Mouse (Mus musculus): Measurements from ENCODE around the gene Lhfpl5. TPM values are rescaled to one million over a fixed set of nuclear protein-coding genes. Genes with fewer than 3 reads are reported as not detected.

Lhfpl5 gene
- 0.46 and 0.89 TPM in 2 replicates for polyA plus RNA-seq (2016; fragmentation: Nextera tagmentation; extraction: Ambion mirVana)

DNA sequence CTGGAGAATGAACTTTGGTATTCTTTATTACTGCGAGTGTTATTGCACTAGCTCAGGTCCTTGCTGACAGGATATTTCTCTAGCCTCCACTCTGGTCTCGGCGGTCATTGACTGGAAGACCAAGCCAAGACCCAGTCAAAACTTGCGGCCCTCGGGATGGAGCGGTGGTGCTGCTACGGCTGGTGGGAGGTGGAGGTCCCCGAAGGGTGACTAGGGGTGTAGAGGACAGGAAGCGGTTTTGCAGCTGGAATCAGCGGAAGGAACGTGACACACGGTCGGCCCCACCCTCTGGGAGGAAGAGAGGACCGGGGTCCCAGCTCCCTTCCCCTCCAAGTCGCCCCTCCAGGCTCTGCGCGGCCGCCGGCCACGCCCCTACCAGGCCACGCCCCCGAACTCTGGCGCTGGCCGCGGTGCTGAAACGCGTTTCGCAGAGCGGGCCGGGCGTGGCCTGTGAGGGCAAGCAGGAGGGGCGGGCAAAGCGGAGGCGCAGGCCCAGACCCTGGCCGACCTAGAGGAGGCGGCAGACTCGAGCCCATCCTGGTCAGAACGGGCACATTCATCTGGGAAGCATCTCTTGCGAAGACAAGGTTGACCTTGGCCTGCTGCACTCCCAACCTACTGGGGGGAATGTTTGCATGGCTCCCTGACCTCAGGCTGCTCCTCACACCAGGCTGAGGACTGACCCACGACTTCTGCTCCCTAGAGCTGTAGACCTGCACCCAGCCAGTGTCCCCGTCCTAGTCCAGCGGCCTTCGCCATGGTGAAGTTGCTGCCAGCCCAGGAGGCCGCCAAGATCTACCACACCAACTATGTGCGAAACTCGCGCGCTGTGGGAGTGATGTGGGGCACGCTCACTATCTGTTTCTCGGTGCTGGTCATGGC, at the start of gene Lhfpl5:
Gene Lhfpl5 (plus strand): TSS at position 398 of the 882 bp plus-strand sequence.
- ATAC-seq (ENCODE audit: insufficient number of reproducible peaks, insufficient read depth, low FRiP score, low TSS enrichment, low read depth) = peak; percentile 74
- peaks cover 20% of the 10 kb centered on the region for H3K27me3 ChIP-seq
- 18% methylated on average over 48 of the region's 50 CpGs for WGBS
- no peak within 1 kb of the TSS for H3K9ac ChIP-seq (replicated peaks)
- H3K9me3 ChIP-seq = no peaks in the 10 kb centered on the region
- H3K36me3 ChIP-seq = no peaks in the 10 kb centered on the region
- H3K4me2 ChIP-seq = peak within 1 kb of the TSS; percentile 52
- H3K4me1 ChIP-seq (replicated peaks) = peaks cover 5% of the 10 kb centered on the region; the same call in 1 of the 2 replicates
- no peak within 1 kb of the TSS for H3K27ac ChIP-seq
- peak within 1 kb of the TSS; percentile 23 for H3K4me3 ChIP-seq (replicated peaks)

- H3K4me1 ChIP-seq (replicated peaks) = peaks cover 23% of the 10 kb centered on the region
- H3K9ac ChIP-seq (replicated peaks) = 0 out of 2 replicates have a peak overlapping the region, but pooled peaks have one; percentile 34
- H3K27me3 ChIP-seq = 0 out of 2 replicates have a peak, but pooled peaks cover 6% of the 10 kb centered on the region
- no peaks in the 10 kb centered on the region for H3K9me3 ChIP-seq
- no peak overlapping the region for H3K4me3 ChIP-seq (replicated peaks)
- no peak overlapping the region for H3K27ac ChIP-seq
- no peak for ATAC-seq (ENCODE audit: insufficient number of reproducible peaks, insufficient read depth, low FRiP score, low TSS enrichment, low read depth)
- peak overlapping the region; percentile 41 for H3K4me2 ChIP-seq
- no peaks in the 10 kb centered on the region for H3K36me3 ChIP-seq
- WGBS = 51% methylated on average over 12 of the region's 12 CpGs
Measured at GRCm38 (mm10) chr17:28527184-28528042, 48.0 kb upstream of the Lhfpl5 start.

GRCm38 (mm10) chr17:28528043-28528351, 47.4 kb upstream of the Lhfpl5 start:
- H3K4me3 ChIP-seq (replicated peaks) = no peak overlapping the region
- peaks cover 23% of the 10 kb centered on the region for H3K4me1 ChIP-seq (replicated peaks)
- H3K27ac ChIP-seq = no peak overlapping the region
- no peaks in the 10 kb centered on the region for H3K9me3 ChIP-seq
- peak overlapping the region; percentile 34; the same call in 1 of the 2 replicates for H3K9ac ChIP-seq (replicated peaks)
- 0 out of 2 replicates have a peak, but pooled peaks cover 6% of the 10 kb centered on the region for H3K27me3 ChIP-seq
- ATAC-seq (ENCODE audit: insufficient number of reproducible peaks, insufficient read depth, low FRiP score, low TSS enrichment, low read depth) = no peak
- 4% methylated on average over 6 of the region's 6 CpGs for WGBS
- H3K4me2 ChIP-seq = peak overlapping the region; percentile 41
- H3K36me3 ChIP-seq = no peaks in the 10 kb centered on the region

- Histone ChIP-seq H3K4me1 (replicated peaks) (peaks cover 17% of the 10 kb centered on the region), H3K9me3 (no peaks in the 10 kb centered on the region), H3K4me3 (replicated peaks) (no peak overlapping the region), H3K27me3 (0 out of 2 replicates have a peak, but pooled peaks cover 6% of the 10 kb centered on the region), H3K9ac (replicated peaks) (no peak overlapping the region; the same call in 1 of the 2 replicates), H3K4me2 (no peak overlapping the region), H3K36me3 (no peaks in the 10 kb centered on the region), H3K27ac (no peak overlapping the region)
- no peak for ATAC-seq (ENCODE audit: insufficient number of reproducible peaks, insufficient read depth, low FRiP score, low TSS enrichment, low read depth)
- WGBS = 72% methylated on average over 4 of the region's 4 CpGs
Measured at GRCm38 (mm10) chr17:28529116-28529515, 46.3 kb upstream of the Lhfpl5 start.

DNA sequence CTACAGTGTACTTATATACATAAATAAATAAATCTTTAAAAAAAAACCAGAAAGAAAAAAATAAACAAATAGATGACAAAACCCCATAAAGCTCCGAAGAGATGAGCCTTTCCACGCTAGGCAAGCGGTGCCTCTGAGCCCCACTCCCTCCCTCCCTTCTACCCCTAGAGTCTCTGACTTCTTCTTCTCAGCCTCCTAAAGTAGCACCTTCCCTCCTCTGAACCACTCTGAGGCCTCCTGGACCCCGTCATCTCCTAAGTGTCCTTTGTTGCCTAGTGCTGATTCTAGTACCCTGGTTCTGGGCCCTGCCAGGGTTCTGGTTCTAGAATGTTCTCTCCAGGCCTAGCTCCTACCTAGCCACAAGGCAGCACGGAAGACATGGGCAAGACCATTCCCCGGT, 44.9 kb upstream of the Lhfpl5 start, which contains the start of gene Armc12:
Gene Armc12 (plus strand): TSS at position 301 of the 400 bp plus-strand sequence.
- WGBS = 90% methylated on average over 6 of the region's 6 CpGs
- Histone ChIP-seq H3K27ac (no peak within 1 kb of the TSS), H3K36me3 (no peaks in the 10 kb centered on the region), H3K9ac (replicated peaks) (no peak within 1 kb of the TSS), H3K4me3 (replicated peaks) (no peak within 1 kb of the TSS), H3K9me3 (no peaks in the 10 kb centered on the region), H3K4me1 (replicated peaks) (peaks cover 15% of the 10 kb centered on the region), H3K27me3 (0 out of 2 replicates have a peak, but pooled peaks cover 6% of the 10 kb centered on the region), H3K4me2 (peak within 1 kb of the TSS; percentile 32; the same call in 1 of the 2 replicates)
- ATAC-seq (ENCODE audit: insufficient number of reproducible peaks, insufficient read depth, low FRiP score, low TSS enrichment, low read depth) = no peak

- H3K9ac ChIP-seq (replicated peaks) = peak overlapping the region; percentile 18; the same call in 1 of the 2 replicates
- H3K9me3 ChIP-seq = no peaks in the 10 kb centered on the region
- H3K4me2 ChIP-seq = peak overlapping the region; percentile 32; the same call in 1 of the 2 replicates
- no peak overlapping the region for H3K27ac ChIP-seq
- no peak overlapping the region for H3K4me3 ChIP-seq (replicated peaks)
- no peaks in the 10 kb centered on the region for H3K36me3 ChIP-seq
- no peak for ATAC-seq (ENCODE audit: insufficient number of reproducible peaks, insufficient read depth, low FRiP score, low TSS enrichment, low read depth)
- H3K4me1 ChIP-seq (replicated peaks) = peaks cover 15% of the 10 kb centered on the region
- peaks cover 7% of the 10 kb centered on the region; the same call in 1 of the 2 replicates for H3K27me3 ChIP-seq
- 16% methylated on average over 18 of the region's 18 CpGs for WGBS
Measured at GRCm38 (mm10) chr17:28531946-28532345, 43.5 kb upstream of the Lhfpl5 start.

DNA sequence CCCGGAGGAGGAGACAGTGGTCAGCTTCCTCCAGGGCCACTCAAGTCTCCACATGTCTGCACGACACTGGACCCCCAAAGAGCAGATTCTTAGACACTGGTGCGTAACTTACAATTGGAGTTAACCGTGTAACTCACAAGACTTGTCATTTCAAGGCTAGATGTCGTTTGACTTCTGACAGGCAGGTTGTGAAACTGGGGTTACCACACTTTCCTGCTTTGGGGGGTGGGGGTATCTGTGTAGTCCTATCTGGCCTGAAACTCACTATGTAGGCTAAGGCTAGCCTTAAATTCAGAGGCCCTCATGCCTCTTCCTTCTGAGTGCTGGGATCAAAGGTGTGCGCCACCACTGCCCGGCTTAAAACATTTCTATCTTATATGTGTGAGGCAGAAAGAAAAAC, 42.9 kb upstream of the Lhfpl5 start:
- Histone ChIP-seq H3K36me3 (no peaks in the 10 kb centered on the region), H3K9ac (replicated peaks) (no peak overlapping the region), H3K27ac (no peak overlapping the region), H3K9me3 (0 out of 2 replicates have a peak, but pooled peaks cover under 1% of the 10 kb centered on the region), H3K27me3 (peaks cover 13% of the 10 kb centered on the region; the same call in 1 of the 2 replicates), H3K4me2 (no peak overlapping the region), H3K4me3 (replicated peaks) (no peak overlapping the region), H3K4me1 (replicated peaks) (peaks cover 11% of the 10 kb centered on the region)
- ATAC-seq (ENCODE audit: insufficient number of reproducible peaks, insufficient read depth, low FRiP score, low TSS enrichment, low read depth) = no peak
- WGBS = 85% methylated on average over 7 of the region's 7 CpGs

GRCm38 (mm10) chr17:28533327-28533726, 42.1 kb upstream of the Lhfpl5 start:
- H3K4me3 ChIP-seq (replicated peaks) = no peak overlapping the region
- H3K27me3 ChIP-seq = peaks cover 15% of the 10 kb centered on the region; the same call in 1 of the 2 replicates
- H3K36me3 ChIP-seq = no peaks in the 10 kb centered on the region
- H3K4me2 ChIP-seq = no peak overlapping the region
- peaks cover 7% of the 10 kb centered on the region for H3K9me3 ChIP-seq
- WGBS = 92% methylated on average over 13 of the region's 13 CpGs
- no peak for ATAC-seq (ENCODE audit: insufficient number of reproducible peaks, insufficient read depth, low FRiP score, low TSS enrichment, low read depth)
- H3K9ac ChIP-seq (replicated peaks) = no peak overlapping the region
- H3K27ac ChIP-seq = no peak overlapping the region
- peaks cover 7% of the 10 kb centered on the region; the same call in 1 of the 2 replicates for H3K4me1 ChIP-seq (replicated peaks)

DNA sequence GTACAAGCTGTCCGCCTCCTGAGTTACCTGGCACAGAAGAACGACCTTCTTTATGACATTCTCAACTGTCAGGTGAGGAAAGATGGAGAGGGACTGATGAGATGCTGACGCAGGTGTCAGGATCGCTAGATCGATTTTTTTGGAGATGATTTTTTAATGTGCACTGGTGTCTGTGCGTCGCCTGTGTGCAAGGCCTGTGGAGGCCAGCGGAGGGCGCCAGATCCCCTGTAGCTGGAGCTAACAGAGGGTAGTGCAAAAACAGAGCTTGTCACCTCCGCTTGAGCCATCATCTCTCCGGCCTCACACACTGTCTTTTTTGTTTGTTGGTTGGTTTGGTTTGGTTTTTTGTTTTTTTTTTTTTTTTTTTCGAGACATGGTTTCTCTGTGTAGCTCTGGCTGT, 37.6 kb upstream of the Lhfpl5 start:
- no peak for ATAC-seq (ENCODE audit: insufficient number of reproducible peaks, insufficient read depth, low FRiP score, low TSS enrichment, low read depth)
- no peaks in the 10 kb centered on the region for H3K4me1 ChIP-seq (replicated peaks)

DNA sequence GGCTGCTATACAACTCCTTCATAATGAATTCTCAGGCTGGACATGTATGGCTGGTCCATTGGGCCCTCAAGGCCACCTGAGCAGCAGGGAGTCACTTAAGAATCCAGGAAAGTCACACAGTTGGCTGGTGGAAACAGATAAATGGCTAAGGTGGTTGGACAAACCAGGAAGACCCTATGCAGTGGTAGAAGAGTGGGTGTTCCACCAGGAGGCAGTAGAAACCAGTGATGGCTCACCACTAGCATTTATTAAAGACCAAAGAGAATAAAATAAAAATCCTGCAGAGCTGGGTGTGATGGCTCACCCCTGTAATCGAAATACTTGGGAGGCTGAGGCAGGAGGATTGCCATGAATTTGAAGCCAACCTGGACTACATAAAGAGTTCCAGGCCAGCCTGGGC, 28.5 kb upstream of the Lhfpl5 start:
- Histone ChIP-seq H3K4me2 (no peak overlapping the region), H3K4me3 (replicated peaks) (no peak overlapping the region), H3K27me3 (0 out of 2 replicates have a peak, but pooled peaks cover 4% of the 10 kb centered on the region), H3K9me3 (peaks cover under 1% of the 10 kb centered on the region), H3K9ac (replicated peaks) (no peak overlapping the region), H3K36me3 (no peaks in the 10 kb centered on the region), H3K27ac (no peak overlapping the region), H3K4me1 (replicated peaks) (no peaks in the 10 kb centered on the region)
- no peak for ATAC-seq (ENCODE audit: insufficient number of reproducible peaks, insufficient read depth, low FRiP score, low TSS enrichment, low read depth)
- WGBS = 92% methylated on average over 1 of the region's 1 CpGs

More for the DNA sequence above, 37.6 kb upstream of the Lhfpl5 start:
- H3K27me3 ChIP-seq = peaks cover 13% of the 10 kb centered on the region; the same call in 1 of the 2 replicates
- no peak overlapping the region for H3K4me3 ChIP-seq (replicated peaks)
- peaks cover 38% of the 10 kb centered on the region for H3K9me3 ChIP-seq
- H3K9ac ChIP-seq (replicated peaks) = no peak overlapping the region
- no peak overlapping the region for H3K27ac ChIP-seq
- no peaks in the 10 kb centered on the region for H3K36me3 ChIP-seq
- WGBS = 52% methylated on average over 12 of the region's 12 CpGs
- H3K4me2 ChIP-seq = no peak overlapping the region

Data from limb, embryonic 12.5 days (tissue).